Mouse (Mus musculus): ENCODE data around the gene Kcnh1.

- TF ChIP-seq CTCF (IDR thresholded peaks at IDR 0.05; ENCODE audit: low read depth) (no peak), EP300 (optimal IDR thresholded peaks at IDR 0.05) (no peak)
Observed at GRCm38 (mm10) chr1:192189771-192190170, 803 bp upstream of the Kcnh1 start.

All from stomach, postnatal 0 days (tissue).